Comparison of ENCODE assay signal across 9 mouse cellular contexts in the genomic region with DNA sequence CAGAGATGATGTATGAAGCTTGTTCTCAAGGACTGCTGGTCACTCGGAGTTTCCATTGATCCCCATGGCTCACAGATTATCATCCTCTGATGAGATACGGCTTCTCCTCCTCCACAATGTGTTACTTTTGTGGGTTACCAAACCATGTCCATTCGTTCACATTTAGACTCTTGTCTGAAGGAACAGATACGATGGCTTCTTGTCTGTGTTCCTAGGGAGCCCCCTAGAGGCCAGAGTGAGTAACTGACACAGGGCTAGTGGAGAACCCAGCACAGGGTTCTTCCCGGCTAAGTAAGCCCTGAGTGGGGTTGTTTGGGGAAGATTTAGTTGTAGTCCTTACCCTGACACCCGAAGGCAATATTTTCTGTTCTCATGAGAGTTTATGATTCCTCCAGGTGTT. TPM values are rescaled to one million over a fixed set of nuclear protein-coding genes. Genes with fewer than 3 reads are reported as not detected.
DNase-seq lines count a peak whose midpoint lies in the region; ATAC-seq and TF ChIP-seq lines count a peak whose summit lies in the region.
"Had no signal": no experiment of that assay in that cellular context is flagged by ENCODE, and none has a peak within 500 bp of the region (broad histone marks: within the 10 kb centered on the region; RNA-seq: fewer than 3 reads in every experiment).

No protein-coding gene starts in this region.

- no peak overlapping the region for H3K4me3 ChIP-seq in kidney, adult 2 months (ENCODE audit: insufficient read depth, low read depth, low read length)
- no peak overlapping the region for H3K4me3 ChIP-seq in limb, embryonic 11.5 days (ENCODE audit: low read depth, low read length)
- no peak overlapping the region for H3K4me3 ChIP-seq in midbrain, postnatal 0 days (ENCODE audit: low read depth, low read length)
- H3K4me3 ChIP-seq in stomach, embryonic 14.5 days (ENCODE audit: low read depth, low read length): no peak overlapping the region
- H3K4me3 ChIP-seq: embryonic facial prominence, embryonic 15.5 days had no signal

- H3K9ac ChIP-seq in limb, embryonic 11.5 days (ENCODE audit: low read length): no peak overlapping the region
- no peak overlapping the region for H3K9ac ChIP-seq in midbrain, postnatal 0 days (replicated peaks; ENCODE audit: low read length, poor library complexity, severe bottlenecking)
- H3K9ac ChIP-seq in stomach, embryonic 14.5 days (replicated peaks; ENCODE audit: low read depth, low read length): no peak overlapping the region
- H3K9ac ChIP-seq: embryonic facial prominence, embryonic 15.5 days had no signal

- peak; percentile 96 for ATAC-seq in common myeloid progenitor, adult 5-6 weeks (replicated peaks; ENCODE audit: low read depth, poor library complexity, severe bottlenecking)
- 0 out of 2 replicates have a peak, but pooled peaks have one; percentile 53 for ATAC-seq in limb, embryonic 11.5 days (ENCODE audit: insufficient number of reproducible peaks, low FRiP score, low TSS enrichment, low read depth)
- ATAC-seq in midbrain, postnatal 0 days (ENCODE audit: low FRiP score): no peak
- peak; percentile 51; the same call in 1 of the 2 replicates for ATAC-seq in stomach, embryonic 14.5 days (ENCODE audit: insufficient number of reproducible peaks, insufficient read depth, low FRiP score, low read depth)

- intact Hi-C loops in gastrocnemius, postnatal 14 days (cut with DNase I; ENCODE audit: low total_unique reads): loop anchor here (10.0 kb wide), 1 partner anchor 108 kb away; no protein-coding TSS in a partner anchor

- peaks cover 5% of the 10 kb centered on the region; the same call in 1 of the 2 replicates for H3K4me1 ChIP-seq in kidney, adult 2 months (ENCODE audit: control insufficient read depth, insufficient read depth, low read length)
- H3K4me1 ChIP-seq in limb, embryonic 11.5 days (ENCODE audit: control insufficient read depth, insufficient read depth, low read length): peaks cover 2% of the 10 kb centered on the region; the same call in 1 of the 2 replicates
- H3K4me1 ChIP-seq in midbrain, postnatal 0 days (ENCODE audit: insufficient read depth, low read length): 0 out of 2 replicates have a peak, but pooled peaks cover 2% of the 10 kb centered on the region
- no peaks in the 10 kb centered on the region for H3K4me1 ChIP-seq in stomach, embryonic 14.5 days (ENCODE audit: control insufficient read depth, insufficient read depth, low read length)

- H3K27me3 ChIP-seq in kidney, adult 2 months (replicated peaks; ENCODE audit: control insufficient read depth, insufficient read depth, low read length): no peaks in the 10 kb centered on the region; the same call in 1 of the 2 replicates
- H3K27me3 ChIP-seq in limb, embryonic 11.5 days (ENCODE audit: control insufficient read depth, insufficient read depth, low read length): peaks cover 2% of the 10 kb centered on the region; the same call in 1 of the 2 replicates
- H3K27me3 ChIP-seq in midbrain, postnatal 0 days (ENCODE audit: insufficient read depth, low read length): 0 out of 2 replicates have a peak, but pooled peaks cover 3% of the 10 kb centered on the region
- no peaks in the 10 kb centered on the region; the same call in 1 of the 2 replicates for H3K27me3 ChIP-seq in stomach, embryonic 14.5 days (ENCODE audit: control insufficient read depth, insufficient read depth, low read length)

- no peak overlapping the region for H3K4me2 ChIP-seq in limb, embryonic 11.5 days (ENCODE audit: low read depth, severe bottlenecking)
- no peak overlapping the region for H3K4me2 ChIP-seq in midbrain, postnatal 0 days (ENCODE audit: low read depth, low read length, poor library complexity, severe bottlenecking)
- H3K4me2 ChIP-seq in stomach, embryonic 14.5 days (replicated peaks; ENCODE audit: low read depth, low read length): no peak overlapping the region
- H3K4me2 ChIP-seq: embryonic facial prominence, embryonic 15.5 days had no signal

- no peak overlapping the region for H3K27ac ChIP-seq in kidney, adult 2 months (ENCODE audit: insufficient read depth, low read depth, low read length)
- no peak overlapping the region for H3K27ac ChIP-seq in limb, embryonic 11.5 days (replicated peaks; ENCODE audit: low read depth, low read length)
- no peak overlapping the region for H3K27ac ChIP-seq in midbrain, postnatal 0 days (ENCODE audit: low read depth, low read length)
- no peak overlapping the region for H3K27ac ChIP-seq in stomach, embryonic 14.5 days (ENCODE audit: low read length)
- H3K27ac ChIP-seq: embryonic facial prominence, embryonic 15.5 days had no signal

- no peaks in the 10 kb centered on the region for H3K36me3 ChIP-seq in kidney, adult 2 months (ENCODE audit: control insufficient read depth, insufficient read depth, low read length)
- no peaks in the 10 kb centered on the region for H3K36me3 ChIP-seq in limb, embryonic 11.5 days (ENCODE audit: control insufficient read depth, insufficient read depth, low read length)
- no peaks in the 10 kb centered on the region for H3K36me3 ChIP-seq in midbrain, postnatal 0 days (ENCODE audit: insufficient read depth, low read length)
- H3K36me3 ChIP-seq in stomach, embryonic 14.5 days (ENCODE audit: control insufficient read depth, insufficient read depth, low read length): no peaks in the 10 kb centered on the region
- H3K36me3 ChIP-seq: embryonic facial prominence, embryonic 15.5 days had no signal

- H3K9me3 ChIP-seq in limb, embryonic 11.5 days (ENCODE audit: control insufficient read depth, low read length): no peaks in the 10 kb centered on the region
- no peaks in the 10 kb centered on the region for H3K9me3 ChIP-seq in midbrain, postnatal 0 days (ENCODE audit: low read length)
- H3K9me3 ChIP-seq in stomach, embryonic 14.5 days (ENCODE audit: control insufficient read depth, low read depth, low read length): peaks cover 4% of the 10 kb centered on the region; the same call in 1 of the 2 replicates
- H3K9me3 ChIP-seq: embryonic facial prominence, embryonic 15.5 days had no signal

- WGBS in kidney, adult 2 months: 2% methylated on average over 6 of the region's 6 CpGs
- 11% methylated on average over 6 of the region's 6 CpGs for WGBS in limb, embryonic 11.5 days
- 4% methylated on average over 6 of the region's 6 CpGs for whole genome bisulfite sequencing in midbrain, postnatal 0 days
- WGBS in stomach, embryonic 14.5 days: 10% methylated on average over 6 of the region's 6 CpGs

- DNase-seq in A20 (ENCODE audit: low read depth, low spot score) (peak; percentile 83), ZHBTc4 (ENCODE audit: low read depth, low spot score) (peak; percentile 89)
- DNase-seq in gastrocnemius, postnatal 14 days: peak; percentile 57
- peak; percentile 88 for DNase-seq in kidney, adult 2 months
- DNase-seq in limb, embryonic 11.5 days (ENCODE audit: low spot score): peak; percentile 73
- peak; percentile 82 for DNase-seq in midbrain, postnatal 0 days (ENCODE audit: low spot score)

- peak; percentile 80 for TF ChIP-seq CTCF in kidney, adult 2 months (conservative IDR thresholded peaks at IDR 0.05; ENCODE audit: insufficient read depth, insufficient read length, low read depth, low read length)
- peak; percentile 90 for TF ChIP-seq CTCF in midbrain, postnatal 0 days (IDR thresholded peaks at IDR 0.05)

- no peak for TF ChIP-seq POLR2A in kidney, adult 2 months (IDR thresholded peaks at IDR 0.05; ENCODE audit: low read depth, low read length)

RNA-seq across cellular contexts. Expression of gene Uggt1, which starts 8.3 kb away (rescaled TPM):
- total RNA-seq in common myeloid progenitor, adult 5-6 weeks (2017): 73.2 and 82.4 TPM in 2 replicates
- total RNA-seq in gastrocnemius, postnatal 14 days (2021): 10 to 100 TPM; 19.5 to 20.3 TPM
- 12.6 and 15.3 TPM in 2 replicates for polyA plus RNA-seq in kidney, adult 2 months (2012; rRNA removed)
- 75.9 and 76.2 TPM in 2 replicates for polyA plus RNA-seq in limb, embryonic 11.5 days (2014; fragmentation: Nextera tagmentation; extraction: Ambion mirVana)
- 48.3 and 50.6 TPM in 2 replicates for total RNA-seq in midbrain, postnatal 0 days (2014; rRNA removed)
- 22.1 and 23.8 TPM in 2 replicates for polyA plus RNA-seq in midbrain, postnatal 0 days (2015; fragmentation: Nextera tagmentation; extraction: Ambion mirVana)
- 74.2 and 84.8 TPM in 2 replicates for polyA plus RNA-seq in stomach, embryonic 14.5 days (2014; fragmentation: Nextera tagmentation; extraction: Ambion mirVana)

RNA-seq across cellular contexts. Expression of gene Neurl3, which starts 21.7 kb away (rescaled TPM):
- 20.1 and 22.6 TPM in 2 replicates for total RNA-seq in common myeloid progenitor, adult 5-6 weeks (2017)
- total RNA-seq in gastrocnemius, postnatal 14 days (2021): 1 to 10 TPM in 1 of 2 experiments, under 1 TPM in 1; 0.58 to 1.1 TPM
- 7.4 and 9.9 TPM in 2 replicates for polyA plus RNA-seq in kidney, adult 2 months (2012; rRNA removed)
- 0.12 and 0.65 TPM in 2 replicates for polyA plus RNA-seq in limb, embryonic 11.5 days (2014; fragmentation: Nextera tagmentation; extraction: Ambion mirVana)
- 0.66 and 1.0 TPM in 2 replicates for total RNA-seq in midbrain, postnatal 0 days (2014; rRNA removed)
- polyA plus RNA-seq in midbrain, postnatal 0 days (2015; fragmentation: Nextera tagmentation; extraction: Ambion mirVana): 2.3 and 2.4 TPM in 2 replicates
- 10.9 and 13.5 TPM in 2 replicates for polyA plus RNA-seq in stomach, embryonic 14.5 days (2014; fragmentation: Nextera tagmentation; extraction: Ambion mirVana)

RNA-seq across cellular contexts. Expression of gene Arid5a, which starts 54.7 kb away (rescaled TPM):
- 14.2 and 23.1 TPM in 2 replicates for total RNA-seq in common myeloid progenitor, adult 5-6 weeks (2017)
- 10 to 100 TPM in 1 of 2 experiments, 1 to 10 TPM in 1; 7.8 to 12.0 TPM for total RNA-seq in gastrocnemius, postnatal 14 days (2021)
- polyA plus RNA-seq in kidney, adult 2 months (2012; rRNA removed): 3.3 and 4.5 TPM in 2 replicates
- polyA plus RNA-seq in limb, embryonic 11.5 days (2014; fragmentation: Nextera tagmentation; extraction: Ambion mirVana): 2.0 and 2.8 TPM in 2 replicates
- total RNA-seq in midbrain, postnatal 0 days (2014; rRNA removed): 3.9 and 5.4 TPM in 2 replicates
- polyA plus RNA-seq in midbrain, postnatal 0 days (2015; fragmentation: Nextera tagmentation; extraction: Ambion mirVana): 3.1 and 3.4 TPM in 2 replicates
- polyA plus RNA-seq in stomach, embryonic 14.5 days (2014; fragmentation: Nextera tagmentation; extraction: Ambion mirVana): 2.7 and 2.9 TPM in 2 replicates
